Mouse (Mus musculus): ENCODE measurements at regions not wholly inside any gene's neighbourhood (a gene's known extent, or its start where the extent isn't known, plus 50 kb on each side); places are given as distances from the start of the nearest gene placed in this dataset.

DNA sequence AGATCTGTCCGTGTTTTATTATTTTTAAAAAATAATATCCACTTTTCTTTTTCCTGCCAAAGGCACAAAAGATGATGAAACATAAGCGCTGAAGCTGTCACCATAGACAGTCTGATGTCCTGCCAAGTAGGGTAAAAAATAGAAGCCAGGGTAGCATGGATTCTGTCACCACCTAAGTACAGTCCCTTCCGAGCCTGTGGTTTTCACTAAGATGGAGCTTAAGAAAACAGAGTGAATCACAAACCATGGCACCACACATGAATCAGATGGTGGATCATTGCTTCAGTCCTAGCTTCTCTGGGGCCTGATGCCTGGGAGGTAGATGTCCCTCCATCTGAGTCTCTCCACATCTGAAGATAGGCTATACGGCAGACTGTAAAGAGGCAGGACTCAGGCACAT lies 55.9 kb upstream of the Fmod start:
- DNase-seq: no peak

DNA sequence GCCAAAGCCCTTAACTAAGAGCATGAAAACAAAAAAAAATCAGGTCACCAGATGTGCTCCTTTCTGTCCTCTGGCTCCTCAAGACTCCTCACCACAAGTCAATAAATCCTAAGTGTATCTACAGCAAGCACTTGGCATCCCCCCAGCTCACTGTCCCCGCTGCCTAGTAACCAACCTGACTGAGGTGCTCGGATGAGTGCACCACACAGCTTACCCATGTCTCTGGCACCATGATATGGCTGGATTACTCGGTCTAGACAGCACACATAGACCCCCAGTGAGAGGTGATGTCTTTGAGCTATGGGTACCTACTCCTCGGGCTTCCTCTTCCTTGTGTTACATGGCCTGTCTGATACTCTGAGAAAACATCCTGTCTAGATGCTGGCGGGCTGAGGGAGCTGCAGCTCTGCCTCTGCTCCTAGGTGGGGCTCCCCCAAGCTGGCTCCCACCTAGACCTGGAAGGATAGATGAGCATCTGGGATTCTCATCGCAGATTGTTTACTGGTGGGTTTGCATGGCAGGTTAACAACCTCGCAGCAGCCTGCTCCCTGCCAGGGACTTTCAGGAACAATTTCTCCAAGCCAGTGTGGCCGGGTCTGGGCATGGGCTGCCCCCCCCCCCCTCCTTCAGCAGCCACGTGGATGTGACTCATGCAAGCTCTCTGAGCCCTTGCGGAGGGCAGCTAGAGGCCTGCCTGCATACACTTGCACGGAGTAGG lies 57.2 kb upstream of the Prelp start:
- DNase-seq: peak; percentile 55 to 62

DNA sequence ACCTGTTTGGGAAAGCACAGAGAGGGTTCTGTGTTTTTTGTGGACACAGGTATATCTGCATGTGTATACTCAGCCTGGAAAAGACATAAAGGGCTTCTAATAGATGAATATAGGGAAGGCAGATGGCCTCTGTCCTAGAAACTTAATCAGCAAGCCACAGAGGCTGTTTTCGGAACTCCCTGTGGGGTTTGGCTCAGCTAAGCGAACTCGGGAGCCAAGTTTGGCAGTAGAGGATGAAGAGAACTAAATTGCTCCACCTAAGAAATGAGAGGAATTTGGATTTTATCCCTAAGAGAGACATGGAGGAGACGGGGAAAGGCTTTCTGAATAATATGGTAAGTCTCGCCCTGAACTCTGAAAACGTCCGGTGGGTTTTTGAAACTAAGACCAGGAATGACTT lies 56.0 kb upstream of the Prelp start:
- DNase-seq: peak; percentile 79 to 88

DNA sequence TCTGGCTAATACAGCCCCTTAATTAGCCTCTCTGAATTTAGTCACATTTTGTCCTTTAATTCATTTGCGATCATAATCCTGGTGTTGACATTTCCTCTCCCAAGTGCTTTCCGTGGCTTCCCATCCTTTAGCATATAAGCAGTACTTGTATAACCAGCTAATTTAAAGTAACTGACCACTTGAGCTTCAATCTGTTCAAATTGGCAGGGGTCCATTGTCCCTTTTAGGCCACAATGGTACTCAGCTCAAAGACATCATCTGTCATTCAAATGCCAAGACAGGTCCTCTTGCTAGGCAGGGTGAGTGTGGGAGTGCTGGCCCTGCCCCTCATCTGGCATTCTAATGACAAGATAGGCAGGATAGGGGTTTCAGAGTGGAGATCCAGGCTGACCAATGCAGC lies 52.6 kb upstream of the Prelp start:
- peak in 1 of 2 experiments; percentile 19 for DNase-seq

GRCm38 (mm10) chr1:133971290-133971689 lies 50.1 kb upstream of the Prelp start:
- no peak for DNase-seq

Measured in cerebellum, adult 18-20 months (tissue).